Mouse (Mus musculus) liver (tissue): ENCODE results near the gene Tmub1.

Source experiments
- DNase-seq: peaks from one replicate; pipeline ENCODE4 v3.0.0-alpha.2; 2020; ENCODE audit warnings: mixed read lengths

Gene Tmub1

GRCm38 (mm10) chr5:24447624-24448298, at the start of gene Tmub1:
Gene Tmub1 (minus strand): TSS chr5:24447854.
- DNase-seq, result peak; percentile 89

- DNase-seq, result no peak
Observed at GRCm38 (mm10) chr5:24496756-24497155, 49.1 kb upstream of the Tmub1 start.

GRCm38 (mm10) chr5:24495019-24495418, 47.4 kb upstream of the Tmub1 start:
- no peak for DNase-seq

GRCm38 (mm10) chr5:24492546-24493285, 45.1 kb upstream of the Tmub1 start:
- no peak for DNase-seq

- DNase-seq, result no peak
Observed at GRCm38 (mm10) chr5:24490413-24490920, 42.8 kb upstream of the Tmub1 start.

GRCm38 (mm10) chr5:24486738-24487137, 39.1 kb upstream of the Tmub1 start:
- DNase-seq, result no peak

GRCm38 (mm10) chr5:24486097-24486496, 38.4 kb upstream of the Tmub1 start:
- DNase-seq, result peak; percentile 86

GRCm38 (mm10) chr5:24484963-24485362, 37.3 kb upstream of the Tmub1 start:
- peak; percentile 45 for DNase-seq

GRCm38 (mm10) chr5:24483326-24483725, 35.7 kb upstream of the Tmub1 start:
- peak; percentile 65 for DNase-seq

- peak; percentile 54 for DNase-seq
Observed at GRCm38 (mm10) chr5:24482247-24483079, 34.8 kb upstream of the Tmub1 start.

- DNase-seq, result peak; percentile 75
Observed at GRCm38 (mm10) chr5:24481647-24482046, 34.0 kb upstream of the Tmub1 start.

GRCm38 (mm10) chr5:24477909-24478308, 30.3 kb upstream of the Tmub1 start:
- no peak for DNase-seq

GRCm38 (mm10) chr5:24475476-24476241, 28.0 kb upstream of the Tmub1 start:
- DNase-seq, result no peak

GRCm38 (mm10) chr5:24474723-24475261, 27.1 kb upstream of the Tmub1 start:
- DNase-seq, result peak; percentile 39

- no peak for DNase-seq
Observed at GRCm38 (mm10) chr5:24474025-24474722, 26.5 kb upstream of the Tmub1 start.

- DNase-seq, result no peak
Observed at GRCm38 (mm10) chr5:24472884-24473619, 25.4 kb upstream of the Tmub1 start.

- DNase-seq, result peak; percentile 83
Observed at GRCm38 (mm10) chr5:24470600-24470999, 22.9 kb upstream of the Tmub1 start.

- DNase-seq, result no peak
Observed at GRCm38 (mm10) chr5:24466762-24467161, 19.1 kb upstream of the Tmub1 start.

- no peak for DNase-seq
Observed at GRCm38 (mm10) chr5:24455613-24456012, 8.0 kb upstream of the Tmub1 start.

- no peak for DNase-seq
Observed at GRCm38 (mm10) chr5:24455076-24455475, 7.4 kb upstream of the Tmub1 start.

- no peak for DNase-seq
Observed at GRCm38 (mm10) chr5:24453985-24454303, 6.3 kb upstream of the Tmub1 start.
